Mouse (Mus musculus): ENCODE results near the gene Sppl3. TPM values are rescaled to one million over a fixed set of nuclear protein-coding genes. Genes with fewer than 3 reads are reported as not detected.
"Not testable (repeated sequence)": the region's sequence is repeated elsewhere in the genome, so short reads cannot be mapped to it uniquely, and the experiment has no call there.

The Sppl3 gene
- polyA plus RNA-seq, 1 experiment from 2014 or later, result 6.9 TPM

GRCm38 (mm10) chr5:115103253-115103652 lies 92.3 kb downstream of the Sppl3 start:
- H3K27ac ChIP-seq (replicated peaks); H3K27me3 ChIP-seq (replicated peaks); H3K9me3 ChIP-seq; ATAC-seq (ENCODE audit: extremely low read depth, insufficient number of reproducible peaks, low FRiP score, low TSS enrichment); H3K4me1 ChIP-seq; H3K9ac ChIP-seq; H3K4me2 ChIP-seq; H3K4me3 ChIP-seq: not testable (repeated sequence)
- 94% methylated on average over 23 of the region's 23 CpGs for WGBS
- peaks cover 87% of the 10 kb centered on the region for H3K36me3 ChIP-seq

GRCm38 (mm10) chr5:115111156-115111555 lies 100.2 kb downstream of the Sppl3 start:
- no peak for ATAC-seq (ENCODE audit: extremely low read depth, insufficient number of reproducible peaks, low FRiP score, low TSS enrichment)
- 85% methylated on average over 8 of the region's 8 CpGs for WGBS
- H3K27ac ChIP-seq (replicated peaks), result no peak overlapping the region
- no peaks in the 10 kb centered on the region for H3K4me1 ChIP-seq
- no peak overlapping the region for H3K4me3 ChIP-seq
- peaks cover 90% of the 10 kb centered on the region for H3K36me3 ChIP-seq
- no peaks in the 10 kb centered on the region for H3K27me3 ChIP-seq (replicated peaks)
- H3K9me3 ChIP-seq, result no peaks in the 10 kb centered on the region
- H3K4me2 ChIP-seq, result no peak overlapping the region
- H3K9ac ChIP-seq, result no peak overlapping the region

GRCm38 (mm10) chr5:115113244-115113643 lies 102.3 kb downstream of the Sppl3 start:
- H3K4me1 ChIP-seq, result peaks cover 4% of the 10 kb centered on the region
- H3K4me2 ChIP-seq, result no peak overlapping the region
- peaks cover 90% of the 10 kb centered on the region for H3K36me3 ChIP-seq
- ATAC-seq (ENCODE audit: extremely low read depth, insufficient number of reproducible peaks, low FRiP score, low TSS enrichment), result no peak
- H3K9me3 ChIP-seq, result no peaks in the 10 kb centered on the region
- H3K27me3 ChIP-seq (replicated peaks), result no peaks in the 10 kb centered on the region
- no peak overlapping the region for H3K4me3 ChIP-seq
- 93% methylated on average over 12 of the region's 12 CpGs for WGBS
- no peak overlapping the region for H3K9ac ChIP-seq
- no peak overlapping the region for H3K27ac ChIP-seq (replicated peaks)

- Histone ChIP-seq H3K36me3 (peaks cover 81% of the 10 kb centered on the region), H3K9me3 (no peaks in the 10 kb centered on the region), H3K4me1 (peaks cover 12% of the 10 kb centered on the region), H3K9ac (no peak overlapping the region), H3K4me3 (no peak overlapping the region), H3K4me2 (no peak overlapping the region), H3K27me3 (replicated peaks) (no peaks in the 10 kb centered on the region), H3K27ac (replicated peaks) (no peak overlapping the region)
- 87% methylated on average over 8 of the region's 8 CpGs for WGBS
- no peak for ATAC-seq (ENCODE audit: extremely low read depth, insufficient number of reproducible peaks, low FRiP score, low TSS enrichment)
Observed at GRCm38 (mm10) chr5:115114501-115114900, 103.6 kb downstream of the Sppl3 start.

DNA sequence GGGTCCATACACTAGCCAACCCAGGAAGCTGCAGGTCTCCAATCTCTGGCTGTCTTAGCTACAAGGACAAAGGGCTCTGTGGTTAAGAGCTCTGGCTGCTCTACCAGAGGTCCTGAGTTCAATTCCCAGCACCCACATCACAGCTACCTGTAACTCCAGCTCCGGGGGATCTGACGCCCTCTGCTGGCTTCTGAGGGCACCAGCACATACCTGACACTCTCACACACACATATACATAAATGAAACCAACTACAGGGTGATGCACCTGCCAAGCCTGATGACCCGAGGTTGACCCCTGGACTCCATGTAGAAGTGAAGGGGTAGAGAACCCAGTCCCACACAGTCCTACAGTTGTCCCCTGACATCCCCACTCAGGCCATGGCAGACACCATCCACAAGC lies 105.5 kb downstream of the Sppl3 start:
- H3K4me2 ChIP-seq, result no peak overlapping the region
- no peaks in the 10 kb centered on the region for H3K9me3 ChIP-seq
- no peak overlapping the region for H3K4me3 ChIP-seq
- H3K27me3 ChIP-seq (replicated peaks), result no peaks in the 10 kb centered on the region
- peaks cover 13% of the 10 kb centered on the region for H3K4me1 ChIP-seq
- no peak overlapping the region for H3K9ac ChIP-seq
- 78% methylated on average over 3 of the region's 3 CpGs for WGBS
- H3K27ac ChIP-seq (replicated peaks), result no peak overlapping the region
- peaks cover 62% of the 10 kb centered on the region for H3K36me3 ChIP-seq
- ATAC-seq (ENCODE audit: extremely low read depth, insufficient number of reproducible peaks, low FRiP score, low TSS enrichment), result no peak

- Histone ChIP-seq H3K4me3 (no peak overlapping the region), H3K27me3 (replicated peaks) (no peaks in the 10 kb centered on the region), H3K36me3 (peaks cover 52% of the 10 kb centered on the region), H3K9ac (no peak overlapping the region), H3K27ac (replicated peaks) (no peak overlapping the region), H3K4me2 (no peak overlapping the region), H3K9me3 (no peaks in the 10 kb centered on the region), H3K4me1 (peaks cover 13% of the 10 kb centered on the region)
- 88% methylated on average over 13 of the region's 13 CpGs for WGBS
- ATAC-seq (ENCODE audit: extremely low read depth, insufficient number of reproducible peaks, low FRiP score, low TSS enrichment), result no peak
Observed at GRCm38 (mm10) chr5:115117467-115117866, 106.5 kb downstream of the Sppl3 start.

- 1% methylated on average over 39 of the region's 39 CpGs for WGBS
Observed at GRCm38 (mm10) chr5:115118961-115119570, 108.1 kb downstream of the Sppl3 start, which contains the start of gene Acads. Acads (minus strand) TSS chr5:115119346.

GRCm38 (mm10) chr5:115120978-115121377 lies 110.0 kb downstream of the Sppl3 start:
- Histone ChIP-seq H3K27me3 (replicated peaks) (no peaks in the 10 kb centered on the region), H3K4me1 (peaks cover 25% of the 10 kb centered on the region), H3K4me2 (no peak overlapping the region), H3K9me3 (no peaks in the 10 kb centered on the region), H3K4me3 (no peak overlapping the region), H3K27ac (replicated peaks) (no peak overlapping the region), H3K9ac (no peak overlapping the region), H3K36me3 (peaks cover 42% of the 10 kb centered on the region)
- ATAC-seq (ENCODE audit: extremely low read depth, insufficient number of reproducible peaks, low FRiP score, low TSS enrichment), result no peak
- 75% methylated on average over 5 of the region's 5 CpGs for WGBS

More at GRCm38 (mm10) chr5:115118961-115119570, 108.1 kb downstream of the Sppl3 start, which contains the start of gene Acads:
- Histone ChIP-seq H3K4me3 (peak within 1 kb of the TSS; percentile 96), H3K27ac (replicated peaks) (peak within 1 kb of the TSS; percentile 74), H3K36me3 (peaks cover 46% of the 10 kb centered on the region), H3K27me3 (replicated peaks) (no peaks in the 10 kb centered on the region), H3K4me1 (peaks cover 13% of the 10 kb centered on the region), H3K9ac (peak within 1 kb of the TSS; percentile 96), H3K9me3 (no peaks in the 10 kb centered on the region), H3K4me2 (peak within 1 kb of the TSS; percentile 83)
- peak; percentile 83 for ATAC-seq (ENCODE audit: extremely low read depth, insufficient number of reproducible peaks, low FRiP score, low TSS enrichment)

- Histone ChIP-seq H3K9me3 (no peaks in the 10 kb centered on the region), H3K36me3 (peaks cover 59% of the 10 kb centered on the region), H3K27ac (replicated peaks) (no peak overlapping the region), H3K4me2 (no peak overlapping the region; the same call in 1 of the 2 replicates), H3K4me1 (peaks cover 12% of the 10 kb centered on the region), H3K27me3 (replicated peaks) (no peaks in the 10 kb centered on the region), H3K9ac (no peak overlapping the region), H3K4me3 (no peak overlapping the region)
- ATAC-seq (ENCODE audit: extremely low read depth, insufficient number of reproducible peaks, low FRiP score, low TSS enrichment), result no peak
- 86% methylated on average over 6 of the region's 6 CpGs for WGBS
Observed at GRCm38 (mm10) chr5:115124690-115125089, 113.8 kb downstream of the Sppl3 start.

DNA sequence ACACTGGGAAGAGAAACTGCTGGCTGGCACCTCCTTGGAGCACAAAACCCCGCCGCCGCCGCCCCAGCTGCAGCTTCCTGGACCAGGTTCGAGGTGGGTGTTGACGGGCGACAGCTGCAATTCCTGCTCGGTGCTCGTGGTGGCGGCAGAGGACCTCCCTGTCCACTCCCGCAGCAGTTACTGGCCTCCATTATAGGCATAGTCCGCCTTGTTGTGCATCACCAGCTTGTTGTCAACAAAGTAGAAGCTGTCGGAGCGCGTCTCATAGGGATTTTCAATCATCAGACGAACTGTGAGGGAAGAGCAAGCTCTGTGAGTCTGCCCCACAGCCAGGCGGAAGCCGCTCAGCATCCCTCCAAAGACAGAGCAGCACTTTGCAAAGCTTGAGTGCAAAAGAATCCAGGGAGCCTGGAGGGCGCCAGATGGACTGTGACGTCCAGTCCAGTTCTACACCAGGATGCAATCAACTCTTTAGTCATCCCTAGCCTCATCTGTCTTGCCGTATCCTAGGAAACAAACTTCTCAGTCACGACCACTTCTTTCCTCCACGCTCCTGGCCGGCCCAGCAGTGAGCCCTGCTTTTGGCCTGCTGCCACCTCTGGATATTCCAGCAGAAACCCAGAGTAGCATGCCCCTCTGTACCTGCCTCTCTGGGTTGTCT lies 114.4 kb downstream of the Sppl3 start:
- no peak for ATAC-seq (ENCODE audit: extremely low read depth, insufficient number of reproducible peaks, low FRiP score, low TSS enrichment)
- H3K27ac ChIP-seq (replicated peaks), result no peak overlapping the region
- H3K27me3 ChIP-seq (replicated peaks), result no peaks in the 10 kb centered on the region
- peaks cover 12% of the 10 kb centered on the region for H3K4me1 ChIP-seq
- peaks cover 66% of the 10 kb centered on the region for H3K36me3 ChIP-seq
- no peaks in the 10 kb centered on the region for H3K9me3 ChIP-seq
- no peak overlapping the region for H3K4me3 ChIP-seq
- H3K4me2 ChIP-seq, result peak overlapping the region; percentile 31; the same call in 1 of the 2 replicates
- WGBS, result 23% methylated on average over 24 of the region's 24 CpGs
- H3K9ac ChIP-seq, result 0 out of 2 replicates have a peak overlapping the region, but pooled peaks have one; percentile 25

- WGBS, result 81% methylated on average over 28 of the region's 28 CpGs
- H3K27ac ChIP-seq (replicated peaks), result no peak overlapping the region
- no peak overlapping the region for H3K9ac ChIP-seq
- H3K4me3 ChIP-seq, result no peak overlapping the region
- no peak for ATAC-seq (ENCODE audit: extremely low read depth, insufficient number of reproducible peaks, low FRiP score, low TSS enrichment)
- H3K4me1 ChIP-seq, result peaks cover 12% of the 10 kb centered on the region
- H3K36me3 ChIP-seq, result peaks cover 69% of the 10 kb centered on the region
- no peak overlapping the region for H3K4me2 ChIP-seq
- H3K9me3 ChIP-seq, result no peaks in the 10 kb centered on the region
- H3K27me3 ChIP-seq (replicated peaks), result no peaks in the 10 kb centered on the region
Observed at GRCm38 (mm10) chr5:115126578-115127312, 115.8 kb downstream of the Sppl3 start.

Data from heart, embryonic 13.5 days (tissue).